ENCODE assay signal across 1 mouse cellular context in the genomic region with DNA sequence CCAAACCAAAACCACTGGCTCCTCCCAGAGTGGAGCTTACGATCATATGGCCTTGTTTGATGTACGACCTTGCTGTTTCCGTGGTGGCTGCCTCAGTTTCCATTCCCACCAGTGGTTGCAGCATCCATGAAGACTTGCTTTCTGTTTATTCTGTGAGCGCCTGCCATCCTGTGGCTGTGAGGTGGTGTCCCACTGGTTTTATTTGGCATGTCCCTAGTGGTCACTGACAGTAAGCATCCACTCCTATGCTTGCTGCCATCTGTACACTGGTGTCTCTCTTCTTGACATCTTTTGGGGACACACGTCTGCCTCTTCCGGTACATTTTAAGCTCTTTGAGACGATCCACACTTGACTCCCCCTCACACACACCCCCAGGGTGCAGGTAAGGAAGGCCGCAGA.
TF ChIP-seq lines count a peak whose summit lies in the region.

No protein-coding gene starts in this region.

TF ChIP-seq in CH12.LX, 34 proteins besides CTCF, POLR2A, EP300 and RAD21:
- TF ChIP-seq MAFK (IDR thresholded peaks at IDR 0.05; ENCODE audit: insufficient replicate concordance, low read length) (no peak), SMC3 (IDR thresholded peaks at IDR 0.05; ENCODE audit: low read depth, low read length) (no peak), USF1 (IDR thresholded peaks at IDR 0.05; ENCODE audit: low read depth, low read length) (no peak), BHLHE40 (IDR thresholded peaks at IDR 0.05; ENCODE audit: low read depth, low read length) (no peak), CHD1 (IDR thresholded peaks at IDR 0.05; ENCODE audit: low read depth, low read length) (no peak), POLR2AphosphoS2 (IDR thresholded peaks at IDR 0.05; ENCODE audit: low read depth, low read length) (no peak), MXI1 (IDR thresholded peaks at IDR 0.05; ENCODE audit: low read depth, low read length) (no peak), CHD2 (IDR thresholded peaks at IDR 0.05; ENCODE audit: low read length) (no peak), MYC (IDR thresholded peaks at IDR 0.05; ENCODE audit: low read depth, low read length) (no peak), ZNF384 (IDR thresholded peaks at IDR 0.05; ENCODE audit: low read depth, low read length) (no peak), UBTF (IDR thresholded peaks at IDR 0.05; ENCODE audit: low read depth, low read length) (no peak)
